Comparison of ENCODE assay signal across 9 mouse cellular contexts in the genomic region with DNA sequence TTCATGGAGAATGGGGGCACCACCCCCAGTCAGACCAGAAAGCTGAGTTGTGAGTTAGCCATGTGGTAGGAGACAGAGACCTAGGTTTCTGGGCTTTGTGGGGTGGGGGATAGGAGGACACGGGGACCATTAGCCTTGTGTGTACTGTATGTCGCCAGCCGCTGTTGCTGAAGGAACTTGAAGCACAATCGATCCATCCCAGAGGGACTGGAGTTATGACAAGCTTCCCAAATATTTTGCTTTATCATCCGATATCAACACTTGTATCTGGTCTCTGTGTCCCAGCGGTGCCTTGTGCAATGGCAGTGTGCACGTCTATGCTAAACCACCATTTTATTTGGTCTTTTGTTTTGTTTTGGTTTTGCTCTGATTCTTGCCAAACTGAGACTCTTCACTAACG. TPM values are rescaled to one million over a fixed set of nuclear protein-coding genes. Genes with fewer than 3 reads are reported as not detected.
DNase-seq lines count a peak whose midpoint lies in the region; ATAC-seq and TF ChIP-seq lines count a peak whose summit lies in the region.
"Had no signal": no experiment of that assay in that cellular context is flagged by ENCODE, and none has a peak within 500 bp of the region (broad histone marks: within the 10 kb centered on the region; RNA-seq: fewer than 3 reads in every experiment).

No protein-coding gene starts in this region.

- H3K27ac ChIP-seq in lung, embryonic 15.5 days, result no peak overlapping the region
- H3K27ac ChIP-seq in embryonic facial prominence, embryonic 13.5 days, result no peak overlapping the region
- H3K27ac ChIP-seq in hindbrain, postnatal 0 days, result no peak overlapping the region
- no peak overlapping the region for H3K27ac ChIP-seq in midbrain, postnatal 0 days (ENCODE audit: low read depth, low read length)

- H3K4me1 ChIP-seq in lung, embryonic 15.5 days, result peaks cover 46% of the 10 kb centered on the region
- peaks cover 58% of the 10 kb centered on the region for H3K4me1 ChIP-seq in embryonic facial prominence, embryonic 13.5 days
- 0 out of 2 replicates have a peak, but pooled peaks cover 16% of the 10 kb centered on the region for H3K4me1 ChIP-seq in hindbrain, postnatal 0 days (ENCODE audit: insufficient read depth, low read length)
- peaks cover 12% of the 10 kb centered on the region; the same call in 1 of the 2 replicates for H3K4me1 ChIP-seq in midbrain, postnatal 0 days (ENCODE audit: insufficient read depth, low read length)

- H3K9me3 ChIP-seq in lung, embryonic 15.5 days, result no peaks in the 10 kb centered on the region
- H3K9me3 ChIP-seq in embryonic facial prominence, embryonic 13.5 days, result no peaks in the 10 kb centered on the region
- no peaks in the 10 kb centered on the region for H3K9me3 ChIP-seq in hindbrain, postnatal 0 days (ENCODE audit: low read length)
- H3K9me3 ChIP-seq in midbrain, postnatal 0 days (ENCODE audit: low read length), result no peaks in the 10 kb centered on the region

- H3K36me3 ChIP-seq in lung, embryonic 15.5 days, result no peaks in the 10 kb centered on the region
- H3K36me3 ChIP-seq in embryonic facial prominence, embryonic 13.5 days, result no peaks in the 10 kb centered on the region
- H3K36me3 ChIP-seq in hindbrain, postnatal 0 days (ENCODE audit: insufficient read depth, low read length), result no peaks in the 10 kb centered on the region
- H3K36me3 ChIP-seq in midbrain, postnatal 0 days (ENCODE audit: insufficient read depth, low read length), result no peaks in the 10 kb centered on the region

- intact Hi-C loops in left cerebral cortex, postnatal 10 days (cut with DNase I), result loop anchor here (2.0 kb wide), 1 partner anchor 48 kb away; no protein-coding TSS in a partner anchor

- WGBS in lung, embryonic 15.5 days, result 26% methylated on average over 8 of the region's 8 CpGs
- WGBS in embryonic facial prominence, embryonic 13.5 days, result 23% methylated on average over 8 of the region's 8 CpGs
- whole genome bisulfite sequencing in hindbrain, postnatal 0 days, result 46% methylated on average over 8 of the region's 8 CpGs
- 45% methylated on average over 8 of the region's 8 CpGs for WGBS in midbrain, postnatal 0 days

- H3K9ac ChIP-seq in lung, embryonic 15.5 days, result peak overlapping the region; percentile 71
- peak overlapping the region; percentile 78; the same call in 1 of the 2 replicates for H3K9ac ChIP-seq in embryonic facial prominence, embryonic 13.5 days
- H3K9ac ChIP-seq in hindbrain, postnatal 0 days (replicated peaks; ENCODE audit: low read length), result no peak overlapping the region
- no peak overlapping the region for H3K9ac ChIP-seq in midbrain, postnatal 0 days (replicated peaks; ENCODE audit: low read length, poor library complexity, severe bottlenecking)

- peak overlapping the region; percentile 63 for H3K4me3 ChIP-seq in lung, embryonic 15.5 days
- peak overlapping the region; percentile 61 for H3K4me3 ChIP-seq in embryonic facial prominence, embryonic 13.5 days
- peak overlapping the region; percentile 53 for H3K4me3 ChIP-seq in hindbrain, postnatal 0 days (ENCODE audit: low read length)
- H3K4me3 ChIP-seq in midbrain, postnatal 0 days (ENCODE audit: low read depth, low read length), result peak overlapping the region; percentile 53

- no peak for DNase-seq in lung, adult 18-20 months
- DNase-seq in hindbrain, postnatal 0 days (ENCODE audit: low spot score), result no peak
- no peak for DNase-seq in midbrain, postnatal 0 days (ENCODE audit: low spot score)
- no peak for DNase-seq in thymus, postnatal 36 days
- no peak for DNase-seq in retina, embryonic 14.5 days (ENCODE audit: low spot score)
- no peak for DNase-seq in left cerebral cortex, postnatal 10 days (ENCODE audit: extremely low spot score in 1 of 2, low spot score in 2 of 2)
- DNase-seq: thymus, postnatal 14 days had no signal

- TF ChIP-seq CTCF in hindbrain, postnatal 0 days (IDR thresholded peaks at IDR 0.05; ENCODE audit: low read depth), result no peak
- no peak for TF ChIP-seq CTCF in midbrain, postnatal 0 days (IDR thresholded peaks at IDR 0.05)

- no peak for ATAC-seq in lung, embryonic 15.5 days (ENCODE audit: borderline replicate concordance, extremely low read depth, low FRiP score, low TSS enrichment)
- no peak for ATAC-seq in embryonic facial prominence, embryonic 13.5 days (ENCODE audit: insufficient number of reproducible peaks, insufficient read depth, low FRiP score, low TSS enrichment, low read depth)
- ATAC-seq in hindbrain, postnatal 0 days, result no peak
- no peak for ATAC-seq in midbrain, postnatal 0 days (ENCODE audit: low FRiP score)

- peaks cover 44% of the 10 kb centered on the region for H3K27me3 ChIP-seq in lung, embryonic 15.5 days
- H3K27me3 ChIP-seq in embryonic facial prominence, embryonic 13.5 days, result peaks cover 73% of the 10 kb centered on the region
- peaks cover 23% of the 10 kb centered on the region for H3K27me3 ChIP-seq in hindbrain, postnatal 0 days (ENCODE audit: insufficient read depth, low read length)
- peaks cover 52% of the 10 kb centered on the region for H3K27me3 ChIP-seq in midbrain, postnatal 0 days (ENCODE audit: insufficient read depth, low read length)

- peak overlapping the region; percentile 98 for H3K4me2 ChIP-seq in lung, embryonic 15.5 days
- peak overlapping the region; percentile 96 for H3K4me2 ChIP-seq in embryonic facial prominence, embryonic 13.5 days
- H3K4me2 ChIP-seq in hindbrain, postnatal 0 days (ENCODE audit: low read depth, low read length), result peak overlapping the region; percentile 98
- peak overlapping the region; percentile 73; the same call in 1 of the 2 replicates for H3K4me2 ChIP-seq in midbrain, postnatal 0 days (ENCODE audit: low read depth, low read length, poor library complexity, severe bottlenecking)

RNA-seq across cellular contexts. Expression of a gene that starts 2.1 kb away (rescaled TPM):
- 6.9 and 7.3 TPM in 2 replicates for polyA plus RNA-seq in lung, embryonic 15.5 days (2015; fragmentation: Nextera tagmentation; extraction: Ambion mirVana)
- polyA plus RNA-seq in embryonic facial prominence, embryonic 13.5 days (2015; fragmentation: Nextera tagmentation; extraction: Ambion mirVana), result 5.3 and 5.5 TPM in 2 replicates
- 8.3 and 9.8 TPM in 2 replicates for total RNA-seq in hindbrain, postnatal 0 days (2014; rRNA removed)
- polyA plus RNA-seq in hindbrain, postnatal 0 days (2015; fragmentation: Nextera tagmentation; extraction: Ambion mirVana), result 1.1 TPM in 2 replicates
- total RNA-seq in midbrain, postnatal 0 days (2014; rRNA removed), result 3.9 and 11.3 TPM in 2 replicates
- 0.44 and 0.67 TPM in 2 replicates for polyA plus RNA-seq in midbrain, postnatal 0 days (2015; fragmentation: Nextera tagmentation; extraction: Ambion mirVana)
- total RNA-seq in left cerebral cortex, postnatal 10 days (2021), result 1 to 10 TPM; 3.3 to 4.7 TPM

Comparison
In these comparisons a context has a peak if more than half of its experiments do, and no peak if none do; other contexts are left out.
1. H3K9ac ChIP-seq: peak in lung, embryonic 15.5 days (single experiment) and embryonic facial prominence, embryonic 13.5 days (single experiment); none in hindbrain, postnatal 0 days (single experiment) and midbrain, postnatal 0 days (single experiment).
2. Peak in every context shown above with its lines, with median percentiles within 50 percentile points of each other: H3K4me2 ChIP-seq and H3K4me3 ChIP-seq.